ENCODE assay signal across 8 mouse cellular contexts in genomic region chr7:79742277-79742658, GRCm38 (mm10). TPM values are rescaled to one million over a fixed set of nuclear protein-coding genes. Genes with fewer than 3 reads are reported as not detected.
DNase-seq lines count a peak whose midpoint lies in the region; ATAC-seq lines count a peak whose summit lies in the region.

No protein-coding gene starts in this region.

- H3K27me3 ChIP-seq in heart, embryonic 16.5 days (ENCODE audit: control insufficient read depth, insufficient read depth, low read length): no peaks in the 10 kb centered on the region
- H3K27me3 ChIP-seq in hindbrain, embryonic 16.5 days (replicated peaks; ENCODE audit: control insufficient read depth, insufficient read depth, low read length): no peaks in the 10 kb centered on the region
- no peaks in the 10 kb centered on the region for H3K27me3 ChIP-seq in midbrain, embryonic 11.5 days (ENCODE audit: control insufficient read depth, insufficient read depth, low read length)

- DNase-seq in heart, adult 11 months: no peak
- no peak for DNase-seq in midbrain, embryonic 11.5 days (ENCODE audit: low spot score, missing footprints)
- no peak for DNase-seq in c-Kit-positive CD71-positive TER-119-positive erythroid progenitor cells, embryonic 14.5 days (ENCODE audit: low spot score)
- no peak for DNase-seq in gastrocnemius, postnatal 14 days
- no peak for DNase-seq in layer of hippocampus, postnatal 10 days (ENCODE audit: low spot score in 2 of 2)

- 0 out of 2 replicates have a peak, but pooled peaks cover 2% of the 10 kb centered on the region for H3K4me1 ChIP-seq in heart, embryonic 16.5 days (ENCODE audit: control insufficient read depth, insufficient read depth, low read length)
- peaks cover 6% of the 10 kb centered on the region for H3K4me1 ChIP-seq in hindbrain, embryonic 16.5 days (ENCODE audit: control insufficient read depth, insufficient read depth, low read depth, low read length)
- H3K4me1 ChIP-seq in midbrain, embryonic 11.5 days (ENCODE audit: control insufficient read depth, insufficient read depth, low read length): no peaks in the 10 kb centered on the region; the same call in 1 of the 2 replicates

- H3K9me3 ChIP-seq in heart, embryonic 16.5 days (replicated peaks; ENCODE audit: control insufficient read depth, low read length): no peaks in the 10 kb centered on the region
- H3K9me3 ChIP-seq in hindbrain, embryonic 16.5 days (ENCODE audit: control insufficient read depth, low read length): no peaks in the 10 kb centered on the region
- H3K9me3 ChIP-seq in midbrain, embryonic 11.5 days (ENCODE audit: control insufficient read depth, low read length): no peaks in the 10 kb centered on the region

- no peak overlapping the region for H3K27ac ChIP-seq in heart, embryonic 16.5 days (ENCODE audit: low read length)
- no peak overlapping the region for H3K27ac ChIP-seq in hindbrain, embryonic 16.5 days (ENCODE audit: low read depth, low read length)
- H3K27ac ChIP-seq in midbrain, embryonic 11.5 days (ENCODE audit: low read depth, low read length): no peak overlapping the region

- peak overlapping the region; percentile 79 for H3K9ac ChIP-seq in heart, embryonic 16.5 days (ENCODE audit: low read length)
- H3K9ac ChIP-seq in hindbrain, embryonic 16.5 days (ENCODE audit: low read depth, low read length): peak overlapping the region; percentile 67
- peak overlapping the region; percentile 71 for H3K9ac ChIP-seq in midbrain, embryonic 11.5 days (ENCODE audit: low read length)

- no peak for ATAC-seq in heart, embryonic 16.5 days (replicated peaks; ENCODE audit: extremely low read depth, insufficient read depth, low FRiP score)
- peak; percentile 8 for ATAC-seq in activated CD4-positive, CD25-positive, alpha-beta regulatory T cell, adult 4 months
- ATAC-seq in hindbrain, embryonic 16.5 days: no peak
- no peak for ATAC-seq in midbrain, embryonic 11.5 days (ENCODE audit: low FRiP score)

- 21% methylated on average over 11 of the region's 11 CpGs for WGBS in heart, embryonic 16.5 days
- WGBS in hindbrain, embryonic 16.5 days: 24% methylated on average over 11 of the region's 11 CpGs
- WGBS in midbrain, embryonic 11.5 days: 27% methylated on average over 11 of the region's 11 CpGs

- peak overlapping the region; percentile 89 for H3K4me3 ChIP-seq in heart, embryonic 16.5 days (ENCODE audit: low read length)
- H3K4me3 ChIP-seq in hindbrain, embryonic 16.5 days (ENCODE audit: low read length): peak overlapping the region; percentile 72
- peak overlapping the region; percentile 69 for H3K4me3 ChIP-seq in midbrain, embryonic 11.5 days (ENCODE audit: low read depth, low read length)

- intact Hi-C loops in gastrocnemius, postnatal 14 days (cut with DNase I; ENCODE audit: low total_unique reads): no loop called here

- H3K36me3 ChIP-seq in heart, embryonic 16.5 days (ENCODE audit: control insufficient read depth, insufficient read depth): no peaks in the 10 kb centered on the region
- peaks cover 2% of the 10 kb centered on the region; the same call in 1 of the 2 replicates for H3K36me3 ChIP-seq in hindbrain, embryonic 16.5 days (ENCODE audit: control insufficient read depth, insufficient read depth, low read length)
- no peaks in the 10 kb centered on the region for H3K36me3 ChIP-seq in midbrain, embryonic 11.5 days (ENCODE audit: control insufficient read depth, insufficient read depth, low read length)

- peak overlapping the region; percentile 99 for H3K4me2 ChIP-seq in heart, embryonic 16.5 days (ENCODE audit: low read depth, low read length)
- peak overlapping the region; percentile 97 for H3K4me2 ChIP-seq in hindbrain, embryonic 16.5 days (ENCODE audit: low read length)
- peak overlapping the region; percentile 100 for H3K4me2 ChIP-seq in midbrain, embryonic 11.5 days

RNA-seq across cellular contexts. Expression of gene Pex11a, which starts 0.7 kb away (rescaled TPM):
- 6.9 TPM in 2 replicates for polyA plus RNA-seq in heart, embryonic 16.5 days (2015; fragmentation: Nextera tagmentation; extraction: Ambion mirVana)
- 1 to 10 TPM; 2.6 to 2.7 TPM for polyA plus RNA-seq in activated CD4-positive, CD25-positive, alpha-beta regulatory T cell, adult 4 months (2017; shearing (Covaris generic))
- polyA plus RNA-seq in hindbrain, embryonic 16.5 days (2015; fragmentation: Nextera tagmentation; extraction: Ambion mirVana): 13.2 and 13.6 TPM in 2 replicates
- polyA plus RNA-seq in midbrain, embryonic 11.5 days (2014; fragmentation: Nextera tagmentation; extraction: Ambion mirVana): 8.4 TPM in 2 replicates
- total RNA-seq in gastrocnemius, postnatal 14 days (2021): 1 to 10 TPM; 4.9 to 5.4 TPM
- total RNA-seq in layer of hippocampus, postnatal 10 days (2021): 10 to 100 TPM; 10.4 to 11.7 TPM

RNA-seq across cellular contexts. Expression of gene Wdr93, which starts 0.7 kb away (rescaled TPM):
- 0.32 and 0.49 TPM in 2 replicates for polyA plus RNA-seq in heart, embryonic 16.5 days (2015; fragmentation: Nextera tagmentation; extraction: Ambion mirVana)
- under 1 TPM in 1 of 2 experiments, not detected in 1; 0.27 TPM for polyA plus RNA-seq in activated CD4-positive, CD25-positive, alpha-beta regulatory T cell, adult 4 months (2017; shearing (Covaris generic))
- 0.51 and 0.52 TPM in 2 replicates for polyA plus RNA-seq in hindbrain, embryonic 16.5 days (2015; fragmentation: Nextera tagmentation; extraction: Ambion mirVana)
- polyA plus RNA-seq in midbrain, embryonic 11.5 days (2014; fragmentation: Nextera tagmentation; extraction: Ambion mirVana): 0.33 and 0.39 TPM in 2 replicates
- not detected for total RNA-seq in gastrocnemius, postnatal 14 days (2021)
- under 1 TPM; 0.21 to 0.25 TPM for total RNA-seq in layer of hippocampus, postnatal 10 days (2021)

RNA-seq across cellular contexts. Expression of gene Plin1, which starts 9.6 kb away (rescaled TPM):
- polyA plus RNA-seq in heart, embryonic 16.5 days (2015; fragmentation: Nextera tagmentation; extraction: Ambion mirVana): not detected in 2 replicates
- polyA plus RNA-seq in activated CD4-positive, CD25-positive, alpha-beta regulatory T cell, adult 4 months (2017; shearing (Covaris generic)): not detected
- polyA plus RNA-seq in hindbrain, embryonic 16.5 days (2015; fragmentation: Nextera tagmentation; extraction: Ambion mirVana): 0.19 and 0.46 TPM in 2 replicates
- polyA plus RNA-seq in midbrain, embryonic 11.5 days (2014; fragmentation: Nextera tagmentation; extraction: Ambion mirVana): not detected in 2 replicates
- total RNA-seq in gastrocnemius, postnatal 14 days (2021): 1 to 10 TPM in 1 of 2 experiments, under 1 TPM in 1; 0.49 to 4.4 TPM
- total RNA-seq in layer of hippocampus, postnatal 10 days (2021): under 1 TPM; 0.18 to 0.22 TPM

RNA-seq across cellular contexts. Expression of gene Kif7, which starts 26.7 kb away (rescaled TPM):
- polyA plus RNA-seq in heart, embryonic 16.5 days (2015; fragmentation: Nextera tagmentation; extraction: Ambion mirVana): 1.5 and 1.8 TPM in 2 replicates
- polyA plus RNA-seq in activated CD4-positive, CD25-positive, alpha-beta regulatory T cell, adult 4 months (2017; shearing (Covaris generic)): under 1 TPM; 0.29 to 0.74 TPM
- 1.6 and 1.7 TPM in 2 replicates for polyA plus RNA-seq in hindbrain, embryonic 16.5 days (2015; fragmentation: Nextera tagmentation; extraction: Ambion mirVana)
- 2.8 and 4.7 TPM in 2 replicates for polyA plus RNA-seq in midbrain, embryonic 11.5 days (2014; fragmentation: Nextera tagmentation; extraction: Ambion mirVana)
- 1 to 10 TPM; 1.2 to 1.5 TPM for total RNA-seq in gastrocnemius, postnatal 14 days (2021)
- 1 to 10 TPM; 3.7 to 3.8 TPM for total RNA-seq in layer of hippocampus, postnatal 10 days (2021)

RNA-seq across cellular contexts. Expression of gene Mesp1, which starts 51.3 kb away (rescaled TPM):
- polyA plus RNA-seq in heart, embryonic 16.5 days (2015; fragmentation: Nextera tagmentation; extraction: Ambion mirVana): not detected in 2 replicates
- polyA plus RNA-seq in activated CD4-positive, CD25-positive, alpha-beta regulatory T cell, adult 4 months (2017; shearing (Covaris generic)): not detected
- 0.29 and 0.44 TPM in 2 replicates for polyA plus RNA-seq in hindbrain, embryonic 16.5 days (2015; fragmentation: Nextera tagmentation; extraction: Ambion mirVana)
- polyA plus RNA-seq in midbrain, embryonic 11.5 days (2014; fragmentation: Nextera tagmentation; extraction: Ambion mirVana): not detected in 2 replicates
- total RNA-seq in gastrocnemius, postnatal 14 days (2021): not detected
- total RNA-seq in layer of hippocampus, postnatal 10 days (2021): under 1 TPM in 1 of 2 experiments, not detected in 1; 0.57 TPM
